Mouse (Mus musculus) olfactory bulb, adult 2 months (tissue): Measurements from ENCODE around the gene Tle6.

Experiments
- CTCF ChIP-seq: fragments of 200-500 bp; IDR thresholded peaks from 2 replicates; pipeline ENCODE4 v1.5.1; 2012; ENCODE audit warnings: low read depth, mild to moderate bottlenecking, low read length, moderate library complexity; ENCODE audit not compliant: insufficient read depth
- POLR2A ChIP-seq: fragments of 200-500 bp; IDR thresholded peaks from 2 replicates; pipeline ENCODE4 v1.6.1; 2012; ENCODE audit warnings: mild to moderate bottlenecking, low read depth, low read length, moderate library complexity; ENCODE audit not compliant: insufficient read depth

GRCm38 (mm10) chr10:81623441-81623840 is 22.6 kb upstream of the Tle6 start:
- TF ChIP-seq POLR2A (no peak), CTCF (no peak)
